Mouse (Mus musculus): ENCODE results near the gene Ermn. TPM values are rescaled to one million over a fixed set of nuclear protein-coding genes. Genes with fewer than 3 reads are reported as not detected.

The Ermn gene
- total and polyA plus RNA-seq, 2 experiments from 2014 or later = not detected

DNA sequence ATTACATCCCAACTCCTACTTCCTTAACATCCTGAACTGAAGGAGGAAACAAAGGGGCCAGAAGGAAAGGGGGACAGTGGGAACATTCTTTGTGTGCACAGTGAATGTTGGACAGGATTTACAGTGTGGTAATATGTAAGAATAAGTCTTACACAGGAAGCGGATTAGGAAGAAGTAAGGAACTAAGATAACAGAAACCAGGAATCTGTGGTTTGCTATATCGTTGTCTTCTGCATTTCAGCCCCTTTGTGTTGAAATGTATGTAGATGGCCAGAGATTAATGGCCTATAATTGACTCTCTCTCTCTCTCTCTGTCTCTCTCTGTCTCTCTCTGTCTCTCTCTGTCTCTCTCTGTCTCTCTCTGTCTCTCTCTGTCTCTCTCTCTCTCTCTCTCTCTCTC, 15.7 kb downstream of the Ermn start:
- ATAC-seq (ENCODE audit: insufficient read depth, low read depth) (no peak), DNase-seq (ENCODE audit: low spot score) (no peak)
- WGBS = 56% methylated on average over 2 of the region's 2 CpGs
- H3K4me3 ChIP-seq (ENCODE audit: low read depth, low read length) = no peak overlapping the region
- H3K36me3 ChIP-seq (replicated peaks; ENCODE audit: control insufficient read depth, insufficient read depth, low read length) = no peaks in the 10 kb centered on the region
- no peak overlapping the region for H3K9ac ChIP-seq (replicated peaks; ENCODE audit: low read depth, low read length)
- no peaks in the 10 kb centered on the region for H3K9me3 ChIP-seq (replicated peaks; ENCODE audit: control insufficient read depth, low read length)
- no peaks in the 10 kb centered on the region for H3K4me1 ChIP-seq (ENCODE audit: control insufficient read depth, insufficient read depth)
- H3K27me3 ChIP-seq (ENCODE audit: control insufficient read depth, insufficient read depth, low read length) = no peaks in the 10 kb centered on the region
- H3K27ac ChIP-seq (ENCODE audit: low read depth) = no peak overlapping the region
- no peak for TF ChIP-seq EP300 (IDR thresholded peaks at IDR 0.05; ENCODE audit: low read depth)
- no peak for TF ChIP-seq CTCF (IDR thresholded peaks at IDR 0.05; ENCODE audit: low read depth)
- no peak overlapping the region for H3K4me2 ChIP-seq (ENCODE audit: low read depth, low read length)

DNA sequence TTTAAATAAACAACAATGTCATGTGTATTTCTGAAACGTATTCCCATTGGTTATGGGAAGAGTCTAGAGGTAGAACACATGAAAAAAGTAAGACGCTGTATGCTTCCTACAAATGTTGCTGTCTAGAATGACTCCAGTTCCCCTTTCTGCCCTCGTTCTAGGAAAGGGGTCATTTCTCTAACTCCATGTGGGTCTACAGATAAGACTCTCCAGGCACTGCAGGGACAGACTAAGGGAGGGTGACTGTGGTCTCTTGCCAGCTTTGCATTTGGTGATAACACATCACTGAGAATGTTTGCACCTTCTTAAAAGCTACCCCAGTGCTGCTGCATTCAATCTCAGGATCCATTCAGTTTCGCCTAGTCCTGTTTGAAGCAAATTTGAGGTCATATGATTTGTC, 17.0 kb downstream of the Ermn start:
- Histone ChIP-seq H3K27ac (ENCODE audit: low read depth) (no peak overlapping the region), H3K4me3 (ENCODE audit: low read depth, low read length) (no peak overlapping the region), H3K4me2 (ENCODE audit: low read depth, low read length) (no peak overlapping the region), H3K9me3 (replicated peaks; ENCODE audit: control insufficient read depth, low read length) (no peaks in the 10 kb centered on the region), H3K4me1 (ENCODE audit: control insufficient read depth, insufficient read depth) (no peaks in the 10 kb centered on the region), H3K36me3 (replicated peaks; ENCODE audit: control insufficient read depth, insufficient read depth, low read length) (no peaks in the 10 kb centered on the region), H3K9ac (replicated peaks; ENCODE audit: low read depth, low read length) (no peak overlapping the region), H3K27me3 (ENCODE audit: control insufficient read depth, insufficient read depth, low read length) (no peaks in the 10 kb centered on the region)
- 54% methylated on average over 4 of the region's 4 CpGs for WGBS
- ATAC-seq (ENCODE audit: insufficient read depth, low read depth) = no peak
- TF ChIP-seq CTCF (IDR thresholded peaks at IDR 0.05; ENCODE audit: low read depth) (no peak), EP300 (IDR thresholded peaks at IDR 0.05; ENCODE audit: low read depth) (no peak)
- DNase-seq (ENCODE audit: low spot score) = no peak

DNA sequence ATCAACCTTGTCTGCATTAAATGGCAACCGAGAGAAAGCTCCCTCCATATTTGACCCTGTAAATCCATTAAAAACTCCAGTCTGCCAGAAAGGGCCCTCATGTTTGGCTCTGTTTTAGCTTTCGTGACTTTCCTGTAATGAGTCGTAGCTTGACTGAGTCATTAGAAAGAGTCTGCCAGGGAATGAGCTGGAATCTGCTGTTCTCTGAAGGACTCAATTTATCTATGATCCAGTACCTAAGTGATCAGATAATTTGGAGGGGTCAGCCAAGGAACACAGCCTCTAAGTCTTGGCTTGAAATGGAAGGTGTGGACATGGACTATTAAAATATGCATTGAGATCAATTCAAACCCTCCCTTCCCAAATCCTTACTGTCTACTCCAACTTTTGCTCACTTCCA, 21.2 kb downstream of the Ermn start:
- Histone ChIP-seq H3K9ac (replicated peaks; ENCODE audit: low read depth, low read length) (no peak overlapping the region), H3K4me1 (ENCODE audit: control insufficient read depth, insufficient read depth) (no peaks in the 10 kb centered on the region), H3K27me3 (ENCODE audit: control insufficient read depth, insufficient read depth, low read length) (no peaks in the 10 kb centered on the region), H3K4me3 (ENCODE audit: low read depth, low read length) (no peak overlapping the region), H3K4me2 (ENCODE audit: low read depth, low read length) (no peak overlapping the region), H3K9me3 (replicated peaks; ENCODE audit: control insufficient read depth, low read length) (no peaks in the 10 kb centered on the region), H3K27ac (ENCODE audit: low read depth) (no peak overlapping the region), H3K36me3 (replicated peaks; ENCODE audit: control insufficient read depth, insufficient read depth, low read length) (no peaks in the 10 kb centered on the region)
- no peak for DNase-seq (ENCODE audit: low spot score)
- 59% methylated on average over 3 of the region's 3 CpGs for WGBS
- ATAC-seq (ENCODE audit: insufficient read depth, low read depth) = no peak
- TF ChIP-seq CTCF (IDR thresholded peaks at IDR 0.05; ENCODE audit: low read depth) (no peak), EP300 (IDR thresholded peaks at IDR 0.05; ENCODE audit: low read depth) (no peak)

DNA sequence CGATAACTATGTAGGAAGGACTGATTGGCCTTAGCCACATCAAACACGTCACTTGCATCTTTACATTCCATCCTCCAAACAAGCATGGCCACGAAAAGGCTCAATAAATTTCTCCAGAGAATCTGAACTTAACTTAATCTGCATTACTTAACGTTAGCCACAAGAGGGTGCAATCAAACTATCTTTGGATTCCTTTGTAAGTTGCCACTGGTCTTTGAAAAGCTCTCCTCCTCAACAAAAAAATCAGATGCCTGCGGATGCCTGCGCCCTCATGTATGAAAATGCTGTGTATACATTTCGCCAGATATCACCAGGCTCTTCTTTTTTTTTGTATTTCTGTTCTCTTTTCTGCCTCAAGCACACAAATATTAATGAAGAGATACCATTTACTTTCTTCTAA, 23.3 kb downstream of the Ermn start:
- Histone ChIP-seq H3K9ac (replicated peaks; ENCODE audit: low read depth, low read length) (no peak overlapping the region), H3K27me3 (ENCODE audit: control insufficient read depth, insufficient read depth, low read length) (no peaks in the 10 kb centered on the region), H3K4me3 (ENCODE audit: low read depth, low read length) (no peak overlapping the region), H3K36me3 (replicated peaks; ENCODE audit: control insufficient read depth, insufficient read depth, low read length) (no peaks in the 10 kb centered on the region), H3K9me3 (replicated peaks; ENCODE audit: control insufficient read depth, low read length) (no peaks in the 10 kb centered on the region), H3K27ac (ENCODE audit: low read depth) (no peak overlapping the region), H3K4me2 (ENCODE audit: low read depth, low read length) (no peak overlapping the region), H3K4me1 (ENCODE audit: control insufficient read depth, insufficient read depth) (no peaks in the 10 kb centered on the region)
- no peak for ATAC-seq (ENCODE audit: insufficient read depth, low read depth)
- 20% methylated on average over 7 of the region's 7 CpGs for WGBS
- DNase-seq (ENCODE audit: low spot score) = peak; percentile 53
- TF ChIP-seq CTCF (IDR thresholded peaks at IDR 0.05; ENCODE audit: low read depth) (peak; percentile 69), EP300 (IDR thresholded peaks at IDR 0.05; ENCODE audit: low read depth) (no peak)

DNA sequence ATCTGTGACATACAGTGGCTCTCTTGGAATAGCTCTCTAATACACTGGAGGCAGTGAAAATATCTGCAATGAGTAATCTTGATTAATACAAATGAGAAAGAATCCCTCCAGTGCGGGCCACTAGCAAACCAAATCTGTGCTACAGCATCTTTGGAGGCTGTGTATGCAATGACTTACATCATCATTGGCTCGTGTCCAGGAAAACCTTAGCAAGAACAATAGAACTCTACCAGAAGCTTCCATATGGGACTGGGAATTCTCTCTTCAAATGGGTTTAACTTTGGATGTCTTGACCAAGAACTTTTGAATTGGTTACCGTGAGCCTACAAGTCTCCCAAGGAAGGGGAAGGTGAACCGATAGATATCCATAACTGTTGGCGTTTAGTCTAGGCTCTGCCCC, 25.9 kb downstream of the Ermn start:
- 68% methylated on average over 5 of the region's 5 CpGs for WGBS
- Histone ChIP-seq H3K27me3 (ENCODE audit: control insufficient read depth, insufficient read depth, low read length) (no peaks in the 10 kb centered on the region), H3K9ac (replicated peaks; ENCODE audit: low read depth, low read length) (no peak overlapping the region), H3K4me2 (ENCODE audit: low read depth, low read length) (no peak overlapping the region), H3K36me3 (replicated peaks; ENCODE audit: control insufficient read depth, insufficient read depth, low read length) (no peaks in the 10 kb centered on the region), H3K27ac (ENCODE audit: low read depth) (no peak overlapping the region), H3K4me1 (ENCODE audit: control insufficient read depth, insufficient read depth) (no peaks in the 10 kb centered on the region), H3K9me3 (replicated peaks; ENCODE audit: control insufficient read depth, low read length) (no peaks in the 10 kb centered on the region), H3K4me3 (ENCODE audit: low read depth, low read length) (no peak overlapping the region)
- no peak for TF ChIP-seq EP300 (IDR thresholded peaks at IDR 0.05; ENCODE audit: low read depth)
- no peak for TF ChIP-seq CTCF (IDR thresholded peaks at IDR 0.05; ENCODE audit: low read depth)
- DNase-seq (ENCODE audit: low spot score) (peak; percentile 20), ATAC-seq (ENCODE audit: insufficient read depth, low read depth) (no peak)

DNA sequence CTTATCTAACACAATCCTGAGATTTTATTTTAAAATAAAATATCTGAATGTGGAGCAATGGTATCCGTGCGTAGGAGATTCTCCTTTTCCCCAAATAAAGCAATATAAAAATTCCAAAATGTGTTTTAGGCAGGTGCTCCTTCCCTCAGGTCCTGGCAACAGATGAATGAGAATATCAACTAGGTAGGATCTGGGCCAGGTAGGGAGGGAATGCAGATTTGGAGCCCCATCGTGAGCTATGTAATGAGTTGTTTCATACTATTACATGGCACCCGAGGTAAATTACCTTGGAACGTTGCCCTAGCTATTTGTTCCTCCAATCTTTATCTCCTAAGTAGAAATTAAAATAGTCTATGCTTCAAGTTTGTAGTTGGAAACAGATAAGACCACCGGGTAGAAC, 29.1 kb downstream of the Ermn start:
- TF ChIP-seq EP300 (IDR thresholded peaks at IDR 0.05; ENCODE audit: low read depth) (no peak), CTCF (IDR thresholded peaks at IDR 0.05; ENCODE audit: low read depth) (no peak)
- H3K27me3 ChIP-seq (ENCODE audit: control insufficient read depth, insufficient read depth, low read length) = no peaks in the 10 kb centered on the region
- WGBS = 66% methylated on average over 6 of the region's 6 CpGs
- ATAC-seq (ENCODE audit: insufficient read depth, low read depth) (no peak), DNase-seq (ENCODE audit: low spot score) (no peak)
- H3K27ac ChIP-seq (ENCODE audit: low read depth) = no peak overlapping the region
- H3K4me2 ChIP-seq (ENCODE audit: low read depth, low read length) = no peak overlapping the region
- H3K4me3 ChIP-seq (ENCODE audit: low read depth, low read length) = no peak overlapping the region
- H3K36me3 ChIP-seq (replicated peaks; ENCODE audit: control insufficient read depth, insufficient read depth, low read length) = no peaks in the 10 kb centered on the region
- no peaks in the 10 kb centered on the region for H3K4me1 ChIP-seq (ENCODE audit: control insufficient read depth, insufficient read depth)
- H3K9me3 ChIP-seq (replicated peaks; ENCODE audit: control insufficient read depth, low read length) = no peaks in the 10 kb centered on the region
- H3K9ac ChIP-seq (replicated peaks; ENCODE audit: low read depth, low read length) = no peak overlapping the region

All from heart, postnatal 0 days (tissue).